Mouse (Mus musculus): ENCODE measurements around the gene 9930022D16Rik.

DNA sequence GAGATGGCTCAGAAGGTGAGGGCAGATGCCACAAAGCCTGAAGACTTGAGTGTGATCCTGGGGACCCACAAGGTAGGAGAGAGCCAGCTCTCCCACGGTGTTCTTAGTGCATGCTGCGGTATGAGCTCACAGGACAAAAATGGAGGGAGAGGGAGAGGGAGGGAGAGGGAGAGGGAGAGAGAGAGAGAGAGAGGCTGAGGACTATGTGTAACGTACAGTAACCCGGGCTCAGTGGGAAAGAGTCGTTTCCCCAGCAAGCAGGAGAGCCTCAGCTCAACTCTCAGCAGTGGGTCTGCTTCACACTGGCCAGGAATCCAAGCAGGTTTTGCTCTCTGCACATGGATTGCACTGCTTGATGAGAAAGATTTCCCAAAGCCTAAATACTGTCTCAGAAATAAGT lies 25.5 kb downstream of the 9930022D16Rik start:
- TF ChIP-seq GATA1 (IDR thresholded peaks at IDR 0.05; ENCODE audit: borderline replicate concordance, low read length) (no peak), FLI1 (IDR thresholded peaks at IDR 0.05; ENCODE audit: low read length) (no peak)
